Mouse (Mus musculus) megakaryocyte, embryonic 14.5 days (primary cell): ENCODE data around the gene Cox4i2.

Experiments
- FLI1 ChIP-seq: IDR thresholded peaks from 2 replicates; pipeline ENCODE4 v1.6.1; 2012; ENCODE audit warnings: low read length, inconsistent platforms, mixed read lengths
- GATA1 ChIP-seq: IDR thresholded peaks from 3 replicates; pipeline ENCODE4 v1.6.1; 2012; ENCODE audit warnings: mixed read lengths, low read length, inconsistent platforms, borderline replicate concordance

DNA sequence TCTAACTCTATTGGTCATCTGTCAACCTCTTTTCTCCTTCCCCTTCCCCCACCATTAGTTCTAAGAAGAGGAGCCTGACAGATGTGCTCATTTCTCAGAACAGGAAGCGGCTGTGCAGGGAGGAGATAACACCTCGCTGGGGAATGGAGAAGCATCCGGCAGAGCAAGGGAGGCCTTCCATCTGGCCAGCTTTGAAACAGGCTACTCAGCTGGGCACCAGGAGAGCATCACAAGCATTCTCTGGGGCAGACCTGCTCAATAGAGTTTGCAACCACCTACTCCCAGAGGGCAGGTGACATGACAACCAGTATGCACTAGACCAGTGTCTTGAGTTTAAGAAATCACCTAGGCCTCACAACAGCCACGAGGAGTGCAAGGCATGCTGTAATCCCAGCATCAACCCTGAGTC, 35.6 kb downstream of the Cox4i2 start:
- TF ChIP-seq GATA1: peak; percentile 87; the same call in 2 of the 3 replicates
- peak; percentile 52; the same call in 1 of the 2 replicates for TF ChIP-seq FLI1
